Mouse (Mus musculus) gastrocnemius, adult 2 months (tissue): ENCODE measurements around the gene Fancc. TPM values are rescaled to one million over a fixed set of nuclear protein-coding genes. Genes with fewer than 3 reads are reported as not detected.
A peak's percentile ranks its signal among the peaks of the same experiment; 100 is the strongest.

ENCODE experiments used
- DNase-seq: peaks from one replicate; pipeline ENCODE4 v3.0.0; 2022
- H3K27ac ChIP-seq: fragments of 200-600 bp; 2 replicates; pipeline ENCODE4 v1.8.1; 2022; ENCODE audit warnings: mild to moderate bottlenecking
- H3K4me3 ChIP-seq: fragments of 200-600 bp; 2 replicates; pipeline ENCODE4 v1.8.1; 2022; ENCODE audit warnings: mild to moderate bottlenecking, moderate library complexity
- CTCF ChIP-seq: fragments of 200-600 bp; IDR thresholded peaks from 2 replicates; pipeline ENCODE4 v1.8.1; 2022; ENCODE audit warnings: antibody characterized with exemption, mild to moderate bottlenecking, moderate library complexity
- intact Hi-C: fragments of 180-260 bp; cut with DNase I; formaldehyde crosslinking; loops from one replicate; pipeline ENCODE4 v1.15.1; 2025
- total RNA-seq, 2 experiments: library from RNA; stranded (reverse); gene quantifications; 2 replicates each; pipeline ENCODE4 v1.2.3; 2021

The Fancc gene
- total RNA-seq, 2 experiments from 2014 or later: 2.3 to 2.6 TPM

- Histone ChIP-seq H3K27ac (peak overlapping the region; percentile 94), H3K4me3 (peak overlapping the region; percentile 46; the same call in 1 of the 2 replicates)
- no peak for TF ChIP-seq CTCF
- intact Hi-C loops: no loop called here
- DNase-seq: no peak
These were observed 234.7 kb downstream of the Fancc start for GRCm38 (mm10) chr13:63262168-63262957.

DNA sequence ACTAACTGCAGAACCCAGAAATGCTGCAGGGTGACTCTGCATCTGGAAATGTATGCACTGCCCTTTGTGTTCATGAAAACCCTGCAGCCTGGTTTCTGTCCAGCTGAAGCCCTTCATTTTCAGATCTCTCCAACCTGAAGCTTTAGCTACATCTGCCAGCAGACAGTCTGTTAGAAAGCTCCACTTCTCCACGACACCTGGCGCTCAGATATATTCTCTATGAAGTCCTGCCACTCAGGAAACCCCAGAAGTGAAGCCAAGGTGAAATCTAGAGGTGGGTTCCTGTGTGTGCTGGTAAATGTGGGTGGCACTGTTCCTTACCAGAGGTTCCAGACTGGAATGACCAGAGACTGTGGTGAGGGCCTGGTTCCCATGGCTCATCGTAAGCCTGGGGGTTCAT lies 235.4 kb downstream of the Fancc start:
- DNase-seq: no peak
- Histone ChIP-seq H3K4me3 (peak overlapping the region; percentile 46), H3K27ac (peak overlapping the region; percentile 94)
- intact Hi-C loops: no loop called here
- TF ChIP-seq CTCF: no peak

GRCm38 (mm10) chr13:63260753-63261631 lies 236.1 kb downstream of the Fancc start:
- H3K4me3 ChIP-seq: peak overlapping the region; percentile 46
- peak overlapping the region; percentile 94 for H3K27ac ChIP-seq
- TF ChIP-seq CTCF: no peak
- intact Hi-C loops: no loop called here
- peak; percentile 67 for DNase-seq

DNA sequence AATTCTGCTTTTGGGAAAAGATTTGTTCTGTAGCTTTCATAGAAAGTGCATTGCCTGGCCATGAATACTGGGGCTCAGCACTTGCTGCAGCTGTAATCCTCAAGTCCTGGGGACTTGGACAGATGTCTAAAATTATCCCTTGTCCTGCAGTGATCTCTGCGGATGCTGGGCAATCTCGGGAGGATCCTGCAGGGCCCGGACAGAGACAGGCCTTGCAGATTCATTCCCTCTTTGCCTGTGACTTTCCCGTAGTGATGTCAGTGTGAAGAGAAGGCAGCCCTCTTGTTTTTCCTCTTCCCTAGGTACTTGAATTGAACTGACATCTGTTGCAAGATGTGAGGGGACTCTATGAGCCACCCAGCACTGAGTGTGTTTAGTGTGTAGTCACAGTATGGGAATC lies 236.9 kb downstream of the Fancc start:
- peak overlapping the region; percentile 94 for H3K27ac ChIP-seq
- intact Hi-C loops: no loop called here
- TF ChIP-seq CTCF: no peak

GRCm38 (mm10) chr13:63258671-63259070 lies 238.4 kb downstream of the Fancc start:
- H3K4me3 ChIP-seq: peak overlapping the region; percentile 36
- intact Hi-C loops: no loop called here
- H3K27ac ChIP-seq: peak overlapping the region; percentile 94
- DNase-seq: no peak
- no peak for TF ChIP-seq CTCF

More for the DNA sequence above, 236.9 kb downstream of the Fancc start:
- DNase-seq: no peak
- peak overlapping the region; percentile 46 for H3K4me3 ChIP-seq

GRCm38 (mm10) chr13:63258167-63258582 lies 238.9 kb downstream of the Fancc start:
- intact Hi-C loops: no loop called here
- DNase-seq: no peak
- no peak for TF ChIP-seq CTCF
- Histone ChIP-seq H3K27ac (peak overlapping the region; percentile 94), H3K4me3 (peak overlapping the region; percentile 36)

GRCm38 (mm10) chr13:63256807-63257206 lies 240.3 kb downstream of the Fancc start:
- peak overlapping the region; percentile 94 for H3K27ac ChIP-seq
- DNase-seq: peak; percentile 77
- intact Hi-C loops: no loop called here
- peak; percentile 73 for TF ChIP-seq CTCF
- H3K4me3 ChIP-seq: no peak overlapping the region; the same call in 1 of the 2 replicates

GRCm38 (mm10) chr13:63256146-63256545 lies 240.9 kb downstream of the Fancc start:
- TF ChIP-seq CTCF: no peak
- Histone ChIP-seq H3K27ac (peak overlapping the region; percentile 94), H3K4me3 (peak overlapping the region; percentile 31)
- DNase-seq: no peak
- intact Hi-C loops: no loop called here

DNA sequence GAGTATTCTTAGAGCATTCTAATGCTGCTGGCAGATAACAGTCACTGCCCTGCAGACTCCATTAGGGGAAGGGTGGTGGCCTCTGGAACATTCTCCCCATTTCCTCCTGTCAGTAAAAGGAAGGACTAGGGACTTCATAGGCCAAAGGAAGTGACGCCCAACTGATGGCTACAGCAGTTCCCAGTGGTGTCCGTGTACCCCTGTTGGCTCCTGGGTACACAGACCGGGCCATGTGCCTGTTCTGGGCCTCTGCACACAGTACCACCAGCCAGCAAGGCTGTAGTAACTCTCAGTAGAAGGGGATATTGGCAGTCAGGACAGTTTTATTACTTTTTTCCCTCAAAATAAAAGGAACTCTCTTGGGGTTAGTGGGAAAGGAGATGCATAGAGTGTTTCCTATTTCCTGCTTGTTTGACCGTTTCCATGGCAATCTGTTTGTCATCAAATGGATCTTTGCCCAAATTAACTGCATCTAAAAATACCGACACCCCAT lies 241.5 kb downstream of the Fancc start:
- intact Hi-C loops: no loop called here
- peak overlapping the region; percentile 94 for H3K27ac ChIP-seq
- no peak for TF ChIP-seq CTCF
- peak; percentile 67 for DNase-seq
- H3K4me3 ChIP-seq: peak overlapping the region; percentile 31; the same call in 1 of the 2 replicates

DNA sequence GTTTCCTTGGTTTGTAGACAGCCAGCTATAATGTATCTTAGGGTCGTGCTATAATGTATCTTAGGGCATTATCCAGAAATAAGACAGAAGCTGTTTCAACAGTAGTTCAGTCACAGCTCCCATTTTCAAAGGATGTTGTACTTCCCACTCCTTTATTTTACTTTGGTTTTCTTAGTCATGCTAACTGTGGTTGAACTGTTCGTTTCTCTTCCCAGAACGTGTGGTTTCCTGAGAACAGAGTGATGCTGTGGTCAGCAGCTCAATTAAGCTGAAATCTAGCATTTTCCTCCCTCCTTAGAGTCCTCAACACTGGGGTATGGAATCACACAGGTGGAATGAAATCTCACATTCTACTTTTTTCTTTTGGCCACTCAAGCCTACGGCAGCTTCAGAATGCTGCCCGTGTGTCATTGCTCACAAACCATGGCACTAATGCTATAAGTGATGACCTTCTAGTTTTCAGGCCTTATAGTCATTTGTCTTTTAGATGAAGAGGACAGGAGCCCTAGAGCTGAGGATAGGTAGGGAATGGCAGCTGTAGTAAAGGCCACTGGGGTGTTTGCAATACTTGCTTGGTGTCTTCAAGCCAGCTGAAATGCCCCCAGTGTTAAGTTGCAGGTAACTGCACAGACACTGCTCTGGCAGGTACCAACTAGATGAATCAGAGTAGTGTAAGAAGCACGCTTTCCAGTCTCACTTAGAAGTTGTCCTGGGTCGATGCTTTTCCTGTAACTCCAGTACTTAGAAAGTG lies 243.0 kb downstream of the Fancc start:
- Histone ChIP-seq H3K27ac (peak overlapping the region; percentile 94), H3K4me3 (no peak overlapping the region; the same call in 1 of the 2 replicates)
- peak; percentile 14 for DNase-seq
- no peak for TF ChIP-seq CTCF
- intact Hi-C loops: no loop called here

GRCm38 (mm10) chr13:63253147-63253546 lies 243.9 kb downstream of the Fancc start:
- Histone ChIP-seq H3K4me3 (peak overlapping the region; percentile 31), H3K27ac (peak overlapping the region; percentile 94)
- peak; percentile 44 for DNase-seq
- intact Hi-C loops: no loop called here
- no peak for TF ChIP-seq CTCF
